Mouse (Mus musculus) hematopoietic multipotent progenitor cell, adult 10-12 weeks (in vitro differentiated cells): ENCODE data around the gene Rex2. TPM values are rescaled to one million over a fixed set of nuclear protein-coding genes. Genes with fewer than 3 reads are reported as not detected.

Experiments
- polyA plus RNA-seq: library from polyadenylated mRNA; stranded (reverse); fragments of >175 nt; gene quantifications from 2 replicates; pipeline ENCODE4 v1.2.3, GENCODE M21; 2012; ENCODE audit warnings: low replicate concordance

Rex2 gene
- polyA plus RNA-seq = not detected in 2 replicates

GRCm38 (mm10) chr4:147021550-147021949 lies at the start of gene Rex2:
Rex2 (plus strand) TSS chr4:147021850.

Other genes starting within 250 kb of the Rex2 start
- not detected in 2 replicates for gene Gm21411, start 112.3 kb upstream of the Rex2 start, polyA plus RNA-seq
- gene Zfp989, start 49.9 kb upstream of the Rex2 start, polyA plus RNA-seq = not detected in 2 replicates
- gene Zfp991, start 110.2 kb downstream of the Rex2 start, polyA plus RNA-seq = 0.57 TPM in 1 of 2 replicates, not detected in the other